Mouse (Mus musculus) intestine, embryonic 16.5 days (tissue): Measurements from ENCODE around the gene 5730507C01Rik. TPM values are rescaled to one million over a fixed set of nuclear protein-coding genes. Genes with fewer than 3 reads are reported as not detected.
"Not testable (repeated sequence)": the region's sequence is repeated elsewhere in the genome, so short reads cannot be mapped to it uniquely, and the experiment has no call there.

Experiments
- ATAC-seq: fragments of 200-750 bp; cut with Nextera tagmentation; 2 replicates; pipeline ENCODE4 v1.8.0; 2017; ENCODE audit warnings: moderate TSS enrichment, moderate library complexity
- H3K27ac ChIP-seq: fragments of 300-500 bp; sonication (generic); 2 replicates; pipeline ENCODE4 v1.5.1; 2014; ENCODE audit warnings: mild to moderate bottlenecking, low read length
- H3K27me3 ChIP-seq: fragments of 300-500 bp; sonication (generic); replicated peaks from 2 replicates; pipeline ENCODE4 v1.6.1; 2014; ENCODE audit warnings: low read length, control low read depth, mixed read lengths; ENCODE audit not compliant: control insufficient read depth, insufficient read depth
- H3K36me3 ChIP-seq: fragments of 300-500 bp; sonication (generic); 2 replicates; pipeline ENCODE4 v1.6.1; 2014; ENCODE audit warnings: low read length, control low read depth; ENCODE audit not compliant: control insufficient read depth, insufficient read depth
- H3K4me1 ChIP-seq: fragments of 300-500 bp; sonication (generic); 2 replicates; pipeline ENCODE4 v1.6.1; 2014; ENCODE audit warnings: low read length, control low read depth, mixed read lengths; ENCODE audit not compliant: control insufficient read depth, insufficient read depth
- H3K4me2 ChIP-seq: fragments of 300-500 bp; sonication (generic); 2 replicates; pipeline ENCODE4 v1.6.1; 2014; ENCODE audit warnings: low read depth, low read length, control low read depth
- H3K4me3 ChIP-seq: fragments of 300-500 bp; sonication (generic); 2 replicates; pipeline ENCODE4 v1.5.1; 2014; ENCODE audit warnings: mild to moderate bottlenecking, low read length
- H3K9ac ChIP-seq: fragments of 300-500 bp; sonication (generic); 2 replicates; pipeline ENCODE4 v1.6.1; 2014; ENCODE audit warnings: low read depth, low read length
- H3K9me3 ChIP-seq: fragments of 300-500 bp; sonication (generic); 2 replicates; pipeline ENCODE4 v1.6.1; 2016; ENCODE audit warnings: low read length, control low read depth; ENCODE audit not compliant: control insufficient read depth
- WGBS: fragments of 180-500 bp; shearing (Covaris S2); extraction: QIAGEN DNeasy Blood & Tissue Kit; methylation state at CpG from one replicate; pipeline ENCODE4 v1.1.7; 2014; 5-methylcytosine and 5-hydroxymethylcytosine counted together
- polyA plus RNA-seq: library from polyadenylated mRNA; unstranded; fragments of >200 nt; fragmentation: Nextera tagmentation; extraction: Ambion mirVana; gene quantifications from 2 replicates; pipeline ENCODE4 v1.2.1, GENCODE M21; 2015

The 5730507C01Rik gene
- polyA plus RNA-seq, result 2.0 and 2.2 TPM in 2 replicates

DNA sequence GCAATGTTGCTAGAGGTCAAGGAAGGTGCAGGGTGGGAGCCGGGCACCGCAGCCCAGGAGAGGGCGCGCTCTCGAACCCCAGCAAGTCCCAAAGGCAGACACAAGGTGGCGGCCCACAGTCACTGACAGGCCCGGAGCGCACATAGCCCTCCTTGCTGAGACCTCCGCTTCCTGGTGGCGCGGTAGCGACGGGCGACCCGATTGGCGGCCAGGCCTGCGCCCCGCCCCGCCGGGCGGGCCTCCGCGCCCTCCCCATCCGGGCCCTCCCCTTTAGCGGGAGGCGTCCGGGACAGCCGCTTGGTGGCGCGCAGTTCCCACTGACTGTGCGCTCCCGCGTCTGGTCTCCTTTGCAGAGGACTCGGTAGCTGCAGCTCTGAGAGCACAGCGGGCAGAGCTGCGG is at the start of gene 5730507C01Rik:
5730507C01Rik (plus strand) TSS at position 340 of the 400 bp plus-strand sequence.
- H3K27ac ChIP-seq, result no peak within 1 kb of the TSS
- peaks cover 3% of the 10 kb centered on the region; the same call in 1 of the 2 replicates for H3K9me3 ChIP-seq
- no peaks in the 10 kb centered on the region for H3K36me3 ChIP-seq
- peak within 1 kb of the TSS; percentile 60 for H3K9ac ChIP-seq
- H3K4me2 ChIP-seq, result peak within 1 kb of the TSS; percentile 50
- ATAC-seq, result peak; percentile 94
- no peaks in the 10 kb centered on the region for H3K4me1 ChIP-seq
- 10% methylated on average over 21 of the region's 36 CpGs for WGBS
- H3K4me3 ChIP-seq, result peak within 1 kb of the TSS; percentile 54
- no peaks in the 10 kb centered on the region for H3K27me3 ChIP-seq

DNA sequence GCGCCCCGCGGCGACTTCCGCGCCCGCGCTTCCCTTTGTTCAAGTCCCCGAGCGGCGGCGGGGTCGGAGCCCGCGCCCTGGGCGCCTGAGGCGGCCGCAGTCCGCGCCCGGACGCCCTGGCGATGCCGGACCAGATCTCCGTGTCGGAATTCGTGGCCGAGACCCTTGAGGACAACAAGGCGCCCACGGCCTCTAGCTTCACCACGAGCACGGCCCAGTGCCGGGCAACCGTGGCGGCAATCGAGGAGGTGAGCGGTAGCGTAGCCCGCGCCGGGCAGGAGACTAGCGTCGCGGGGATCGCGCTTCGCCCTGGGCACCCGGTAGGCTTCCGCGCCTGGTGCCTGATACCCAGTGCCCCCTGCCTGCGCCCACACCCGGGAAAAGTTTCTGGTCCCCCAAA is 306 bp downstream of the 5730507C01Rik start:
- H3K9me3 ChIP-seq, H3K27me3 ChIP-seq, ATAC-seq, H3K36me3 ChIP-seq, H3K27ac ChIP-seq, H3K4me1 ChIP-seq: not testable (repeated sequence)
- WGBS, result 5% methylated on average over 51 of the region's 52 CpGs
- Histone ChIP-seq H3K4me2 (peak overlapping the region; percentile 50), H3K4me3 (peak overlapping the region; percentile 54), H3K9ac (peak overlapping the region; percentile 60)

DNA sequence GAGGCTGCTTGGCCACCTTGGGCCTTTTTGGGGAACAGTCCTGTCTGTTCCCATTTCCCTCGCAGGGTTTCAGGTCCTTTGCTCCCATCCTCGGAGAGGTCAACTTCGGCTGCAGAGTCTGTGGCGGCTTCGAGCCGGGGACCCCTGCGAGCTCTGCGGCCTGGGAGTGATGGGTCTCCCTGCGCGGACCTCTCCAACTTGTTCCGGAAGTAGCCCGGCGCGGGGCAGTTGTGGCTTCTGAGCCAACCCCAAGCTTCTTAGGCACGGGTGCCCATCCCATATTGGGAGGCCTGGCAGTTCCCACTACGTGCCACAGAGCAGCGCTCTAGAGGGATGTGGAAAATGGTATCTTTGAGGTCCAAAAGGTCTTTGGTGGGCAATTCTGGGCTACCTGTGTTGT is 767 bp downstream of the 5730507C01Rik start:
- not testable (repeated sequence) for ATAC-seq, H3K36me3 ChIP-seq, H3K27me3 ChIP-seq, H3K9me3 ChIP-seq, H3K27ac ChIP-seq, H3K4me1 ChIP-seq
- WGBS, result 7% methylated on average over 17 of the region's 17 CpGs
- Histone ChIP-seq H3K4me3 (peak overlapping the region; percentile 54), H3K9ac (0 out of 2 replicates have a peak overlapping the region, but pooled peaks have one; percentile 60), H3K4me2 (peak overlapping the region; percentile 50)
